Mouse (Mus musculus) mesoderm, embryonic 11.5 days (tissue): Measurements from ENCODE around the gene 9530077C05Rik.
A peak's percentile ranks its signal among the peaks of the same experiment; 100 is the strongest.
"Not testable (repeated sequence)": the region's sequence is repeated elsewhere in the genome, so short reads cannot be mapped to it uniquely, and the experiment has no call there.

ENCODE experiments used
- DNase-seq: peaks from one replicate; pipeline ENCODE4 v3.0.0-alpha.2; 2012; ENCODE audit warnings: low read depth, low spot score

Gene 9530077C05Rik

GRCm38 (mm10) chr9:22411002-22411857, at the start of gene 9530077C05Rik:
TSS of gene 9530077C05Rik (plus strand) at chr9:22411513.
- peak; percentile 97 for DNase-seq

- DNase-seq: no peak
Observed at GRCm38 (mm10) chr9:22366221-22366620, 45.1 kb upstream of the 9530077C05Rik start.

DNA sequence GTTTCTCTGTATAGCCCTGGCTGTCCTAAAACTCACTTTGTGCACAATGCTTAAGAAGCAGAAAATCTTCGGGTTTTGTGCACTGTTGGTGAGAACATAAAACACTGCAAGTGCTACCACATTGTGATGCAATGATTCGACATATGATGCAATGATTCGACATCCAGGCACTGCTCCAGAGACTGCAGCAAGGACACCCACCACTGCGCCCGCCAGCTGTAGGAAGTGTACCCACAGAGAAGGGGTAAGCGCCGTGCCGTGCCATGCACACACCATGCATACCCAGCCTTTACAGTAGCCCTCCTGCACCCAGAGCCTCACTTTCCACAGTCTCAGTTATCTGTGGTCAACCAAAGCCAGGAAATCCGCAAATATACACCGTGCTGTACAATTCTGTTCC, 44.7 kb upstream of the 9530077C05Rik start:
- no peak for DNase-seq

GRCm38 (mm10) chr9:22368030-22368429, 43.3 kb upstream of the 9530077C05Rik start:
- DNase-seq: no peak

DNA sequence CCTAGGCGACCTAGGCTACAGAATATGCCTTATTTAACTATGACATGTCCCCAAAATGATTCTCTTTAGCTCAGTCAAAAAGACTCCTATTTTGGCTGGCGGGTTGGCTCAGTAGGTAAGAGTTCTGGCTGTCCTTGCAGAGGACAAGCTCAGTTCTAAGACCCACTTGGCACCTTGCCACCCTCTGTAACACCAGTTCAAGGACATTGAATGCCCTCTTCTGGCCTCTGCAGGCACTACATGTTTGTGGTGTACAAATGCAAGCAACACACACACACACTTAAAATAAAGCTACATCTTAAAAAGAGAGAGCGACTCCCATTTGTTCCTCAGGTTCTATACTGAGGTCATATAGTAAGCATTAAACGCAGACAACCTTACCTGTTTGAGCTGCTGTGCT, 38.6 kb upstream of the 9530077C05Rik start:
- peak; percentile 14 for DNase-seq

- DNase-seq: peak; percentile 25
Observed at GRCm38 (mm10) chr9:22376086-22376485, 35.2 kb upstream of the 9530077C05Rik start.

GRCm38 (mm10) chr9:22385890-22386289, 25.4 kb upstream of the 9530077C05Rik start:
- DNase-seq: no peak

DNA sequence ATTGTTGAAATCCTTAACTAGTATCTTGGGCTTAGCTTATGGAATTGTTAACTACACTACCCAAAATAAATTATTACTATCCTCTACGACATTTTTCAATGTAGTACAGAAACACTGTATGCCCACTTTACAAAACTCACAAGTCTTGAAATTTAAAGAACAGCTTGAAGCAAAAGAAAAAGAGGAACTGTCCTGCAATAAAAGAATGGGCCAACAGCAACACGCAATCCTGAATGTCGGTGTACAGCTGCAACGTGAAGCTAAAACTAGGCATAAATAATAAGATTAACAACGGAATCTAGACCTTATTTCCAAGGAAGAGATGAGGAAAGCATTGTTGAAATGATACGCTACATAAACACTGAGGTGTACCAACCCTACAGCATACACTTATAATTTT, 23.4 kb upstream of the 9530077C05Rik start:
- no peak for DNase-seq

- no peak for DNase-seq
Observed at GRCm38 (mm10) chr9:22388401-22388980, 22.8 kb upstream of the 9530077C05Rik start.

DNA sequence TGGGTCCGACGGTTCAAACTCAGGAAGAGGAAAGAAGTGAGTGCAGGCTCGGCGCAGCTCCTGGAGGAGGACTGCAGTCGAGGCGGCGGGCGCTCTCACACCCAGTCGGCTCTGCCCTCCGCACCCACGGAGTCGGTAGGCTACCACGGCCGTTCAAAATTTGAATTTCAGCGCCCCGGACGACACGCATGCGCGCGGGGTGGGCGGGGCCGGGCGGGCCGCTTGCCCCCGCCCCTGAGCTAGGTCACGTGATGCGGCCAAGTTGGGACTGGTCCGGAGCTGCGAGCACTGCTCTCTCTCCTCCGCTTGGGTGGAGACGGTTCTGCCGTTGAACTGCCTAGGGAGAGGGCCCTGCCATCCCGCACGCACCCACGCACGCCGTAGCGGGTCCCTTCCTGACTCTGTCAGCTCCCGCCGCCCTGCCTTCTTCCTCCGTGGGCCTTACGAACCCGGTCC, 22.3 kb upstream of the 9530077C05Rik start, which contains the start of gene Anln:
Gene Anln, minus strand, starts transcription at position 168 of the 456 bp plus-strand sequence.
- peak; percentile 96 for DNase-seq

- no peak for DNase-seq
Observed at GRCm38 (mm10) chr9:22389736-22390245, 21.5 kb upstream of the 9530077C05Rik start.

- no peak for DNase-seq
Observed at GRCm38 (mm10) chr9:22390390-22390789, 20.9 kb upstream of the 9530077C05Rik start.

DNA sequence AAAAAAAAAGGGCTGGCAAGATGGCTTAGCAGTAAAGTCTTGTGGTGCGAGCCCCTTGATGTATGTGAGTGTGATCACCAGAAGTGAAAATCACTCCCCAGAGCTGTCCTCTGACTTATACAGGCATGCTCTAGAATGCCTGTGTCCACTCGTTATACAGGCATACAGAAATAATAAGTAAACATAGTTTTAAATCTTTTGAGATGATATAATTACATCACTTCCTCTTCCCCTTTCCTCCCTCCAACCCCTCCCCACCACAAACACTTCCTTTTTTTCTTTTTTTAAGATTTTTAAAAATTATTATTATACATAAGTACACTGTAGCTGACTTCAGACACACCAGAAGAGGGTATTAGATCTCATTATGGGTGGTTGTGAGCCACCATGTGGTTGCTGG, 16.6 kb upstream of the 9530077C05Rik start:
- DNase-seq: no peak

DNA sequence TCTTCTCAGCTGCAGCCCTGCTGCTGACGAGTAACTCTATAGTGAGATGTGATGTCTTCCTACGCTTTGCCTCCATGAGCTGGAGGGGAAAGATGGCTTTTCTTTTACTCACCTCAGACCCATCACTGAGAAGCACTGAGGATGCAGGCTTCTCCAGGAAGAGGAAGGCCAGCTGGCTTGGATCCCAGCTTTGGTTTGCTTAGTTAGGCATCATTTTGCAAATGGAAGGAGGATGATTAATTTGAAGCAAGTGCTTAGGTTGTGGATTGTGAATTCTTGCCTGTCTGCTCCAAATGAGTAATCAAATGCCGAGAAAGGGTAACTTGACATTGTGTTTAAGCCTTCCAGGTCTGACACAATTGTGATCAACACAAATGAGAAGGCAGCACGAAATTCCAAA, 12.3 kb upstream of the 9530077C05Rik start:
- DNase-seq: no peak

GRCm38 (mm10) chr9:22402001-22402400, 9.3 kb upstream of the 9530077C05Rik start:
- DNase-seq: no peak

DNA sequence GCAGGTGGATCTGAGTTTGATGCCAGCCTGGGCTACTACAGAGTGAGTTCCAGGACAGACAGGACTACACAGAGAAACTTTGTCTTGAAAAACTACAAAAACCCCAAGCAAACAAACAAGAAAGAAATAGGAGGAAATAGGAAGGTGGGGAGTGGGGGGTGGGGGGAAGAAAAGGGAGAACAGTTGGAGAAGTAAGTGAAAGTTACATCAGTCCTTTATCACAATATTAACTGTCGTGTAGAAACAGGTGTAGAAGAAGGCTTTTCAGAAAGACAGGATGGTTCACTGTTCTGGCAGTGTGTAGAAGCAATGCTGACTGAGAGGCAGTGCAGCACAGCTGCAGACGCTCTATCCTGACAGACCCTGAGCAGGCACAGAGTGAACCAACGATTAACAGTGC, 8.3 kb upstream of the 9530077C05Rik start:
- DNase-seq: no peak

- not testable (repeated sequence) for DNase-seq
Observed at GRCm38 (mm10) chr9:22403501-22403900, 7.8 kb upstream of the 9530077C05Rik start.

DNA sequence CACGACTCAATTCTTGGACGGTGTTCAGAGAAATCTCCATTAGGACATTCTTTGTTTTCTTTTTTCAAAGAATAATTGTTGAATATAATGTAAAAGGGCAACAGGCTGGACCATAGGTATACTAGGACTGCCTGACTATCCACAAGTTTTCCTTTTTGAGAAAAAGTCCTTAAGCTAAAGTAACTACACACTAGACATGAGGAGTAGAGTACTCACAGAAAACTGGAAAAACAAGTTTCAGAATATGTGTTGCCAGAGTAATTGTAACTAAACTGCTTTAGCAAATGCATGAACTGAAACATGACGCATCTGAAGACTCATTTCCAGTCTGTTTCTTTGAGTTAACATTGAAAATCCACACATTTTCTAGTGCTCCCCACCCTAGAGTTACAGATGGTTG, 5.9 kb upstream of the 9530077C05Rik start:
- no peak for DNase-seq

DNA sequence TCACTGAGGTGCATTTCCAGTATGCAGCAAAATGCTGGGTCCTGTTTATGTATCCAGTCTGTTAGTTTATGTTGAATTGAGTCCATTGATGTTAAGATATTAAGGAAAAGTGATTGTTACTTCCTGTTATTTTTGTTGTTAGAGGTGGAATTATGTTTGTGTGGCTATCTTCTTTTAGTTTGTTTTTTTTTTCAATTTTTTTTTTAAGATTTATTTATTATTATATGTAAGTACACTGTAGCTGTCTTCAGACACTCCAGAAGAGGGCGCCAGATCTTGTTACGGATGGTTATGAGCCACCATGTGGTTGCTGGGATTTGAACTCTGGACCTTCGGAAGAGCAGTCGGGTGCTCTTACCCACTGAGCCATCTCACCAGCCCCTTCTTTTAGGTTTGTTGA, 3.7 kb upstream of the 9530077C05Rik start:
- not testable (repeated sequence) for DNase-seq

- DNase-seq: not testable (repeated sequence)
Observed at GRCm38 (mm10) chr9:22408344-22408743, 3.0 kb upstream of the 9530077C05Rik start.

- no peak for DNase-seq
Observed at GRCm38 (mm10) chr9:22409501-22409900, 1.8 kb upstream of the 9530077C05Rik start.

DNA sequence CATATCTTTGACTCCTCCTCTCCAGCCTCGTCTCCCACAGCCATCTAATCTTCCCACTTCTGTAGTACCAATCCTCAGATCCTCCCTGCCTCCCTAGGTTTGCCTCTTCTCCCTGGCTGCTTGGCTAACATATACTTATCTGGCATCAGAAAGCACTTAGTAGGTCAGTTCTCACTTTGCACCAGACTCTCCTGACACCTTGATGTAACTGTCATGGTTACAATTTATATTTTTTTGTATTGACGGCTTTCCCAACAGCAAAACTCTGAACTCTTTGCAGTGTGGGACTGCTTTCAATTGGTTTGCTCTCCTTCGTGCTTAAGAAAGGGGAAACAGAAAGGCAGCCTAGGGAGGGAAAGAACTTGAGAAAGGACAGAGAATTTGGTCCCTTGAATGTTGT, 4.9 kb downstream of the 9530077C05Rik start:
- no peak for DNase-seq

GRCm38 (mm10) chr9:22417547-22417946, 6.2 kb downstream of the 9530077C05Rik start:
- no peak for DNase-seq
